Mouse (Mus musculus): ENCODE data around the gene Cux1. TPM values are rescaled to one million over a fixed set of nuclear protein-coding genes. Genes with fewer than 3 reads are reported as not detected.
A peak's percentile ranks its signal among the peaks of the same experiment; 100 is the strongest.

Gene Cux1
- polyA plus RNA-seq, 1 experiment from 2014 or later = 64.9 TPM

DNA sequence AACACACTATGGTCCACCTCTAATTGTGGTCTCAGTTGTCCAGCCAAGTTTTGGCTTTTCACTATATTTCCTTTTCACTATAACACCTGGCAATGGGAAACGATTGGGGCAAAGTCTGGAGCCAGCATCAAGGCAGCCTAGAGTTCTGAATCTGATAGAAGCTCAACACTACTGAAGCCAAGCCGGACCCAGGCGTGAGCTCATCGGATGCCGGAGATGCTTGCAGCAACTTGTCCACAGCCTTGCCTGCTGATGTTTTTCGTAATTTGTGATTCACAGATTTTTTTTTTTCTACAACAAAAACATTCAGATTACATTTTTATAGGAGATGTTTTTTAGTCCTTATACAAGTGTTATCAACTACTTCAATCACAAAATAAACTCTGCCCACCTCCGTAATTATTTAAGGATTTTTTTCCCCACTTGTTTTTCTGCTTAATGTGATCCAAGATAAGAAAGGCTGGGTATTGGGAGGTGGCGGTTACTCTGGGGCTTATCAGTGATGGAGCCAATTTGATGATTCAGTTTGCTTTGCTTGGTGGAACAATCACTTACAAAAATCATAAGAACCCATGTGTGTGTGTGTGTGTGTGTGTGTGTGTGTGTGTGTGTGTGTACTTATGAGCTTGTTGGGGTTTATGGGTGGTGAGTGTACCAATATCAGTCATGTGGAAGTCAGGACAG is 24.7 kb upstream of the Cux1 start:
- ATAC-seq (replicated peaks; ENCODE audit: insufficient number of reproducible peaks, low FRiP score, low TSS enrichment, low read depth) (no peak), DNase-seq (ENCODE audit: low spot score) (no peak)
- no peak overlapping the region for H3K4me2 ChIP-seq (ENCODE audit: low read depth, low read length)
- H3K4me3 ChIP-seq (ENCODE audit: low read depth, low read length) = no peak overlapping the region
- no peaks in the 10 kb centered on the region for H3K9me3 ChIP-seq (replicated peaks; ENCODE audit: control insufficient read depth, low read length)
- no peaks in the 10 kb centered on the region for H3K4me1 ChIP-seq (ENCODE audit: control insufficient read depth, insufficient read depth, low read length)
- no peak overlapping the region for H3K9ac ChIP-seq (replicated peaks; ENCODE audit: low read length)
- no peaks in the 10 kb centered on the region for H3K27me3 ChIP-seq (ENCODE audit: control insufficient read depth, insufficient read depth, low read length)
- WGBS = 89% methylated on average over 8 of the region's 8 CpGs
- H3K36me3 ChIP-seq (replicated peaks; ENCODE audit: control insufficient read depth, insufficient read depth, low read depth, low read length) = no peaks in the 10 kb centered on the region
- H3K27ac ChIP-seq (replicated peaks; ENCODE audit: low read depth, low read length) = no peak overlapping the region

GRCm38 (mm10) chr5:136589002-136589401 is 21.7 kb upstream of the Cux1 start:
- no peaks in the 10 kb centered on the region for H3K9me3 ChIP-seq (replicated peaks; ENCODE audit: control insufficient read depth, low read length)
- H3K4me2 ChIP-seq (ENCODE audit: low read depth, low read length) = no peak overlapping the region
- no peaks in the 10 kb centered on the region for H3K4me1 ChIP-seq (ENCODE audit: control insufficient read depth, insufficient read depth, low read length)
- no peaks in the 10 kb centered on the region for H3K27me3 ChIP-seq (ENCODE audit: control insufficient read depth, insufficient read depth, low read length)
- no peak overlapping the region for H3K4me3 ChIP-seq (ENCODE audit: low read depth, low read length)
- H3K27ac ChIP-seq (replicated peaks; ENCODE audit: low read depth, low read length) = no peak overlapping the region
- no peak overlapping the region for H3K9ac ChIP-seq (replicated peaks; ENCODE audit: low read length)
- H3K36me3 ChIP-seq (replicated peaks; ENCODE audit: control insufficient read depth, insufficient read depth, low read depth, low read length) = no peaks in the 10 kb centered on the region
- 54% methylated on average over 2 of the region's 2 CpGs for WGBS
- DNase-seq (ENCODE audit: low spot score) (no peak), ATAC-seq (replicated peaks; ENCODE audit: insufficient number of reproducible peaks, low FRiP score, low TSS enrichment, low read depth) (no peak)

- WGBS = 68% methylated on average over 3 of the region's 3 CpGs
Measured at GRCm38 (mm10) chr5:136588471-136588870, 21.2 kb upstream of the Cux1 start.

DNA sequence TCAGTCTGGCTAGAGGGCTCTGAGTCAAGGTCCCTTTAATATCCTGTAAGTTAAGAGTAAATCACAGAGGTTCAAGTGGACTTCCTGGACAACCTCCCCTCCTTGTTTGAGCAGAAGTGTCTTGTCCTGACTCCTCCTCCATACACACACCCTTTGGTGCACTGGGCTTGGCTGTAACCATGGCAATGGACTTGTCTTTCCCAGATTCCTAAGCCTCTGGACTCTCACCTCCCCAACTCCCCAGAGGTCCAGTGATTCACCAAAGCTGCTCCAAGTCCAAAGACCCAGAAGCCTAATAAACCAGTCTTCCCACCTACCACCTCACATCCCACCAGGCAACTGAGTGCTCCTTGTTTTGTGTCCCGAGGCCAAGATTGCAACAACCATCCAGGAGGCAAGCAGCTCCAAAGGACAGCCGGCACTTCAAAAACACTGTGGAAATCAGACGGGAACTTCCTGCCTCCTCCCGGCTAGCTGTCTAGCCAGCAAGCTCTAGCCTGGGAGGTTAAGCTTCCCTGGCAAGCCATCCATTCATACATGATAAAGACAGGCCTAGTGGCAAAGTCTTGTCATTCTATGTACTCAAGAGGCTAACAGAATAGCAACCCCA is 17.5 kb upstream of the Cux1 start:
- no peak overlapping the region for H3K4me3 ChIP-seq (ENCODE audit: low read depth, low read length)
- no peak overlapping the region for H3K27ac ChIP-seq (replicated peaks; ENCODE audit: low read depth, low read length)
- H3K36me3 ChIP-seq (replicated peaks; ENCODE audit: control insufficient read depth, insufficient read depth, low read depth, low read length) = no peaks in the 10 kb centered on the region
- no peaks in the 10 kb centered on the region for H3K4me1 ChIP-seq (ENCODE audit: control insufficient read depth, insufficient read depth, low read length)
- WGBS = 42% methylated on average over 4 of the region's 4 CpGs
- DNase-seq (ENCODE audit: low spot score) (no peak), ATAC-seq (replicated peaks; ENCODE audit: insufficient number of reproducible peaks, low FRiP score, low TSS enrichment, low read depth) (no peak)
- H3K27me3 ChIP-seq (ENCODE audit: control insufficient read depth, insufficient read depth, low read length) = peaks cover 12% of the 10 kb centered on the region
- H3K9me3 ChIP-seq (replicated peaks; ENCODE audit: control insufficient read depth, low read length) = 0 out of 2 replicates have a peak, but pooled peaks cover 2% of the 10 kb centered on the region
- no peak overlapping the region for H3K4me2 ChIP-seq (ENCODE audit: low read depth, low read length)
- H3K9ac ChIP-seq (replicated peaks; ENCODE audit: low read length) = no peak overlapping the region

More at GRCm38 (mm10) chr5:136588471-136588870, 21.2 kb upstream of the Cux1 start:
- no peaks in the 10 kb centered on the region for H3K27me3 ChIP-seq (ENCODE audit: control insufficient read depth, insufficient read depth, low read length)
- DNase-seq (ENCODE audit: low spot score) (no peak), ATAC-seq (replicated peaks; ENCODE audit: insufficient number of reproducible peaks, low FRiP score, low TSS enrichment, low read depth) (no peak)
- H3K4me2 ChIP-seq (ENCODE audit: low read depth, low read length) = no peak overlapping the region
- H3K4me1 ChIP-seq (ENCODE audit: control insufficient read depth, insufficient read depth, low read length) = no peaks in the 10 kb centered on the region
- H3K27ac ChIP-seq (replicated peaks; ENCODE audit: low read depth, low read length) = no peak overlapping the region
- H3K36me3 ChIP-seq (replicated peaks; ENCODE audit: control insufficient read depth, insufficient read depth, low read depth, low read length) = no peaks in the 10 kb centered on the region
- H3K9ac ChIP-seq (replicated peaks; ENCODE audit: low read length) = no peak overlapping the region
- no peak overlapping the region for H3K4me3 ChIP-seq (ENCODE audit: low read depth, low read length)
- no peaks in the 10 kb centered on the region for H3K9me3 ChIP-seq (replicated peaks; ENCODE audit: control insufficient read depth, low read length)

DNA sequence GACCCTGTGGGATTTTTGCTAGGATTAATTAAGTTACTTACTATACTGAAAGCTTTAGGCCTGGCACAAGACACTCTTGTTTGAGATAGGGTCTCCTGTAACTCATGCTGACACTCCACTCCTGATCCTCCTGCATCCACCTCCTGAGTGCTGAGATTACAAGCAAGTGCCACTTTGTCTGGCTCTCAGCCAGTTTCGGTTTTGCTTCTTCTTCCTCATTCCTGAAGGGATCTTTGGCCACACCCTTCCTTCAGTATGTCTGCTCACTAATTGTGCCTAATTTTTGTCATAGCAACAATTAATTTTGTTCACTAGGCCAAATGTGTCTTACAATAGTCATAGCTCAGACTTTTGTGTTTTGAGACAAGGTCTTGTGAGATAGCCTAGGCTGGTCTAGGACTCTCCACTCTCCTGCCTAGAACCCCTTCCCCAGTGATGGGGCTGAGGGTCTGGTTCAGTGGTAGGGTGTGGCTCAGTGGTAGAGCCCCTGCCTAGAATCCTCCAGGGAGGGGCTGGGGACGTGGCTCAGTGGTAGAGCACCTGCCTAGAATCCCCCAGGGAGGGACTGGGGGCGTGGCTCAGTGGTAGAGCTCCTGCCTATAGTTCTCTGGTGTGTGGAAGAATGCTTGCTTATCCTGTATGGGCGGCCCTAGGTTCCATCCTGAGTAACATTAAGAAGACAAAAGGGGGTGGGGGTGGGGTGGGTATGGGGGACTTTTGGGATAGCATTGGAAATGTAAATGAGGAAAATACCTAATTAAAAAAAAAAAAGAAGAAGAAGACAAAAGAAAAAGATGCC is 16.6 kb upstream of the Cux1 start:
- Histone ChIP-seq H3K9ac (replicated peaks; ENCODE audit: low read length) (no peak overlapping the region), H3K27ac (replicated peaks; ENCODE audit: low read depth, low read length) (no peak overlapping the region), H3K4me1 (ENCODE audit: control insufficient read depth, insufficient read depth, low read length) (no peaks in the 10 kb centered on the region), H3K36me3 (replicated peaks; ENCODE audit: control insufficient read depth, insufficient read depth, low read depth, low read length) (no peaks in the 10 kb centered on the region), H3K27me3 (ENCODE audit: control insufficient read depth, insufficient read depth, low read length) (peaks cover 13% of the 10 kb centered on the region), H3K4me2 (ENCODE audit: low read depth, low read length) (no peak overlapping the region), H3K4me3 (ENCODE audit: low read depth, low read length) (no peak overlapping the region), H3K9me3 (replicated peaks; ENCODE audit: control insufficient read depth, low read length) (0 out of 2 replicates have a peak, but pooled peaks cover 2% of the 10 kb centered on the region)
- no peak for DNase-seq (ENCODE audit: low spot score)
- ATAC-seq (replicated peaks; ENCODE audit: insufficient number of reproducible peaks, low FRiP score, low TSS enrichment, low read depth) = no peak
- 69% methylated on average over 4 of the region's 4 CpGs for WGBS

GRCm38 (mm10) chr5:136583256-136583655 is 16.0 kb upstream of the Cux1 start:
- ATAC-seq (replicated peaks; ENCODE audit: insufficient number of reproducible peaks, low FRiP score, low TSS enrichment, low read depth) (no peak), DNase-seq (ENCODE audit: low spot score) (no peak)
- 82% methylated on average over 2 of the region's 2 CpGs for WGBS
- Histone ChIP-seq H3K27ac (replicated peaks; ENCODE audit: low read depth, low read length) (no peak overlapping the region), H3K27me3 (ENCODE audit: control insufficient read depth, insufficient read depth, low read length) (peaks cover 16% of the 10 kb centered on the region), H3K36me3 (replicated peaks; ENCODE audit: control insufficient read depth, insufficient read depth, low read depth, low read length) (no peaks in the 10 kb centered on the region), H3K4me1 (ENCODE audit: control insufficient read depth, insufficient read depth, low read length) (no peaks in the 10 kb centered on the region), H3K4me2 (ENCODE audit: low read depth, low read length) (no peak overlapping the region), H3K9ac (replicated peaks; ENCODE audit: low read length) (no peak overlapping the region), H3K9me3 (replicated peaks; ENCODE audit: control insufficient read depth, low read length) (0 out of 2 replicates have a peak, but pooled peaks cover 2% of the 10 kb centered on the region), H3K4me3 (ENCODE audit: low read depth, low read length) (no peak overlapping the region)

DNA sequence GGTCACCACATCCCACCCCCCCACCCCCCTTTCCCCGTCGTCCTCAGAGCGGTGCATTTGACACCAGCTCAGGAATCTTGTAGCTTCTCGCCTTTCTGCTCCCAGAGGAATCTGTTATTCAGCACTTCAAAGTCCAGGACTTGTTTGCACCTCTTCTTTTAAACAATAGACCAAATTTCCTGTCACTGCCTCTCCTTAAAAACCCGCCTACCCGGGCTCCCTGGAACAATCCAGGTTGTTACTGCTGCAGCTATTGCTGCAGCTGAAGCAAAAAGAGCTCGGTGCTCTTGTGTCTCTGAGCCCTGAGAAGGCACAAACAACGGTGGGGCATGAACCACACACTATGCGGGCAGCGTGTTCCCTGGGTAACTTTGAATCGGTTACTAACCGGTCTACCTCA is 14.9 kb upstream of the Cux1 start:
- Histone ChIP-seq H3K4me1 (ENCODE audit: control insufficient read depth, insufficient read depth, low read length) (no peaks in the 10 kb centered on the region), H3K27ac (replicated peaks; ENCODE audit: low read depth, low read length) (no peak overlapping the region), H3K9ac (replicated peaks; ENCODE audit: low read length) (no peak overlapping the region), H3K4me3 (ENCODE audit: low read depth, low read length) (no peak overlapping the region), H3K27me3 (ENCODE audit: control insufficient read depth, insufficient read depth, low read length) (peaks cover 16% of the 10 kb centered on the region), H3K36me3 (replicated peaks; ENCODE audit: control insufficient read depth, insufficient read depth, low read depth, low read length) (no peaks in the 10 kb centered on the region), H3K9me3 (replicated peaks; ENCODE audit: control insufficient read depth, low read length) (0 out of 2 replicates have a peak, but pooled peaks cover 2% of the 10 kb centered on the region), H3K4me2 (ENCODE audit: low read depth, low read length) (no peak overlapping the region; the same call in 1 of the 2 replicates)
- WGBS = 9% methylated on average over 12 of the region's 12 CpGs
- DNase-seq (ENCODE audit: low spot score) (no peak), ATAC-seq (replicated peaks; ENCODE audit: insufficient number of reproducible peaks, low FRiP score, low TSS enrichment, low read depth) (no peak)

- ATAC-seq (replicated peaks; ENCODE audit: insufficient number of reproducible peaks, low FRiP score, low TSS enrichment, low read depth) (no peak), DNase-seq (ENCODE audit: low spot score) (peak; percentile 42)
- Histone ChIP-seq H3K9ac (replicated peaks; ENCODE audit: low read length) (no peak overlapping the region), H3K9me3 (replicated peaks; ENCODE audit: control insufficient read depth, low read length) (0 out of 2 replicates have a peak, but pooled peaks cover 2% of the 10 kb centered on the region), H3K4me1 (ENCODE audit: control insufficient read depth, insufficient read depth, low read length) (no peaks in the 10 kb centered on the region), H3K27me3 (ENCODE audit: control insufficient read depth, insufficient read depth, low read length) (peaks cover 16% of the 10 kb centered on the region), H3K4me2 (ENCODE audit: low read depth, low read length) (peak overlapping the region; percentile 31), H3K27ac (replicated peaks; ENCODE audit: low read depth, low read length) (no peak overlapping the region), H3K36me3 (replicated peaks; ENCODE audit: control insufficient read depth, insufficient read depth, low read depth, low read length) (no peaks in the 10 kb centered on the region), H3K4me3 (ENCODE audit: low read depth, low read length) (no peak overlapping the region)
- WGBS = 3% methylated on average over 13 of the region's 13 CpGs
Measured at GRCm38 (mm10) chr5:136581625-136582024, 14.3 kb upstream of the Cux1 start.

All from embryonic facial prominence, embryonic 11.5 days (tissue).